Mouse (Mus musculus) ovary, adult 18-20 months (tissue): ENCODE results near the gene Arpp21.

Experiments used
- DNase-seq: peaks from one replicate; pipeline ENCODE4 v3.0.0; 2022; ENCODE audit warnings: low spot score, mixed read lengths

Gene Arpp21

GRCm38 (mm10) chr9:112230716-112231361 lies 4.9 kb downstream of the Arpp21 start:
- DNase-seq: no peak

DNA sequence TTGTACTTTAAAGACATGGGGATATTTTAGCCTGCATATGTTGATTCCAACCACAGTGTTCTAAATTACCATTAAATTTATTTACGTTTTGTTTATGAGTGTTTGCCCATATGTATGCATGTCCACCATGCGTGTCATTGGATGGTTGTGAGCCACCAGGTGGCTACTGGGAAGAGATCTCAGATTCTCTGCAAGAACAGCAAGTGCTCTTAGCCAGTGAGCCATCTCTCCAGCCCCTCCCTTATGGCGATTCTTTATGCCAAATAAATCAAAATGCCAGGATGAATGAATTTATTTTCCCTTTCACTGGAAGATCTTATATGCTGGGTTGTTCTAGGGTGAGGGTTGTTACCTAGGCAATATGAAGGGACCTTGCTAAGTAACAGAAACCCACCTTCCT lies 7.3 kb downstream of the Arpp21 start:
- no peak for DNase-seq

DNA sequence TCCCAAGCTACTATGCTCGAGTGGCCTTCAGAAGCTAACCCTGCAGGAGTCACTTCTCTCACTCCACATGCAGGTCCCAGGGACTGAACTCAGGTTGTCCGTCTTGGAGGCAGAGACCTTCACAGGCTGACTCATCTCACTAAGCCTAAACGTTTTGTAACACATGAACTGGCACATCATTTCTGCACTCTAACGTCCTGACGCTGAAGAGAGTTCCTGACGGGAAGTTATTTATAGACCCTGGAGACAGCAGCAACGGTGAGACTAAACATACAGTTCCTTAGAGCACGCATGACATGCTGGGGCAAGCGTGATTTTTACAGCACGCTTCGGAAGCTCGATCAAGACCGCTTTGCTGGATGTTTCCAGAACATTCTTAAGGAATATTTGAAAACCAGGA lies 8.6 kb downstream of the Arpp21 start:
- DNase-seq: no peak

DNA sequence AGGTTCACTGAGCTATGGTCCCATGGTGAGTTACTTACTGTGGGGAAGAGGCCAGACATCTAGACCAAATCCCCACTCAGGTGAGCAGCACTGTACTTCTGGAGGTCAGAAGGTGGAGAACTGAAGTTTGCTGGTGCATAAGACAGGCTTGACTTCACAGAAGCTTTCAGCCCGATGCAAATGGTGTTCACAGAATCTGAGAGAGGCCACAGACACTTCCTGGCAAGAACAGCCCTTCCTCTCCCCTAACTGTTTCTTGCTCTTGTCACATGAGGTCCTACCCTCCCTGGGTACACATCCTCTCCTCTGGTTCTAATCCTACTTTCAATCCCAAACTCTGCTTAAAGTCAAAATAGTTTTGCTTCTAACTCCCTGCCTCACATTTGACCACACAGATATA lies 9.2 kb downstream of the Arpp21 start:
- no peak for DNase-seq

DNA sequence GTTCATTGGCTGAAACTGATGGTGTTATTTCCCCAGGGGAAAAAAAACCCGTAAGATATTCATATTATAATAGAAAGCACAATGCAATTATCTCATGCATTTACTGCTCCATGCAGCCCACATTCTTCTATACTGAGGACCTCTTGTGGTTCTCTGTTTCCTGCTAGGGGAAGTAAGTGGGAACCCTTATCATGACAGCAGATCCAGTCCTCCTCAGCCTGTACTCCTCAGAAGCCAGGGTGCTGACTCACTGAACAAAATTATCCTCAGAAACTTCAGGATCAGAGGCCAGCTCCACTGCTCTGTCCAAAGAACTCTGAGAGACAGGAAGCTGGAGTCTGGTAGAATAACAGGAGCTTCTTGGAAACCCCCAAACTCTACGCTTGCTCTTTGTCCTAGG lies 10.7 kb downstream of the Arpp21 start:
- DNase-seq: no peak

DNA sequence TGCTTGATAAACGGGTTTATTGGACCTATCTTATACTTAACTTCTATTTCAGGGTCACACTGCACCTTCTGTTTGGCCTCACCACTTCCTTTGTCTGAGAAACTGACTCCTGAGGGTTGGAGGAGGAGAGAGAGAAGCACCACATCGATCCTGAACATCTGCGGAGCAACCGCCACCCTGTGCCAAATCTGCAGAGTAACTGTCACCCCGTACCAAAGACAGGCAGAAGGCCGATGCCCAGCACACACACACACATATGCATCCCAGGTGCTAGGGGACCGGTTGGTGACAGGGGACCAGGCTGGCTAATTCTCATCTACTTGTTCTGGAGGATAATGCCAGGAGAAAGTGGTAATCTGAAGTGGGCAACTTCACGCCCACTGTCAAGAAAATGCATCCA lies 16.4 kb downstream of the Arpp21 start:
- DNase-seq: no peak

GRCm38 (mm10) chr9:112218237-112218636 lies 17.5 kb downstream of the Arpp21 start:
- DNase-seq: no peak

GRCm38 (mm10) chr9:112217161-112217560 lies 18.6 kb downstream of the Arpp21 start:
- DNase-seq: no peak

DNA sequence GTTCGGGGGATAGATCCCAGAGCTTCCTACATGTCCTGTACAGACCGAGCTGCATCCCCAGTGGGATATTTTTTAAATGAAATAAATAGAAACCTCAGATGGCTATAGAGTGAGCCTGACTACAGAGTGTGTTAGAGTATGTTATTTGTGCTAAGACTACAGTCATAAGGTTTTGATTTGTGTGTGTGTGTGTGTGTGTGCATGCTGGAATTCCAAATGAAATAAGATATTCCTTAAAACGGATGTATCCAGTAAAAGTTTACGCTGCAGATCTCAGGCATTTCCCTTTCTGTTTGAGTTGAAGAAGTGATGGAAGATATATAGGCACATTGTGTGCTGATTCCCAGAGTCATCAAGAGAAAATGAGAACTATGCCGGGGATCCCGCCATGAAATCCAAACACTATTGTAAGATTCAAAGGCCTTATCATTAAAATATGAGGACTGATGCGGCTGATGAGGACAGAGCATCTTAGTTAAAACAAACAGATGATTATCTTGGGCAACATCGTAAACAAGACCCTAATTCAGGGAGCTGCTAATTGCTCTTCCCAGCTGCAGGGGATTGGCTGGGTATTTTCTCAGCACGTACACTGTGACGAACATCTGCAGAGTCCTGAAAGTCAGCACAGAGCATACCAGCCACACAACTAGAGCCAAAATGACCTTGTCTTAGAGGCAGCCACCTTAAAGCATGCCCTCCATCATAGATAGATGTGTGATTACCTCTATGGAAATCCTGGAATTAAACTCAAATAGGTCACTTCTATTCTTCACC lies 20.5 kb downstream of the Arpp21 start:
- DNase-seq: no peak

- DNase-seq: no peak
Observed at GRCm38 (mm10) chr9:112213411-112214255, 22.1 kb downstream of the Arpp21 start.

DNA sequence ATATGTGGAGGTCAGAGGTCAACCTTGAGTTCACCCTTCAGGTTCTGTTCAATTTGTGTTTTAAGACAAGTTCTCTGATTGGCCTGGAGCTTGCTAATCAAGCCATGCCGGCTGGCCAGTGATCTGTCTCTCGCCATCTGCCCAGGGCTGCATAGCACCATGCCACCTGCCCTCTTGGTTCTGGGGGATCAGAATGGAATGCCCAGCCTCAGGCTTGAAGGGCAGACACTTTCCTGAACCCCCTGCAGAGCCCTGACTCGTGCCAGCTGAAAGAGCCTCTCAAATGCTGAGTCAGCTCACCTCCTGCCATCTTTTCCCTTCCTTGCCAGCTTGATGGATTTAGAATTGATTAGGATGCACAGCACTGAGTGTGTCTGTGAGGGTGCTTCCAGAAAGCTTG lies 25.9 kb downstream of the Arpp21 start:
- DNase-seq: no peak

DNA sequence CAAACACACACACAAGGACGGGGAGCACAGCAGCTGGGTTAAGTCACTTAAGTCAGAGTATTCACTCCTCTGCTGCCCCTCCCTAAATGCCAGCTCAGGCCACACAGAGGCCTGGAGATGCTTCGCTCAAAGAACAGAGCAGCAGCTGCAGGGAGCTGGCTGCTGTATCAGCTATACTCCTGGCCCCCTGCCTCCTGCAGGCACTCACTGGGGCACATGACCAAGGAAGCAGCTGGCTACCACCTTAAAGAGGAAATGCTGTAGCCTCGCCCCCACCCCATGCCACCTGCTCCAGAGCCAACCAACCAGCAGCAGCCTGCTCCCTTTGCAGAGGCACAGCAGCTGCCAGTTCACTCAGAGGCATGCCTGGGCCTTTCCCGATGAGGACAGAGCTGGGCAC lies 28.0 kb downstream of the Arpp21 start:
- DNase-seq: no peak

GRCm38 (mm10) chr9:112198296-112198695 lies 37.4 kb downstream of the Arpp21 start:
- no peak for DNase-seq

DNA sequence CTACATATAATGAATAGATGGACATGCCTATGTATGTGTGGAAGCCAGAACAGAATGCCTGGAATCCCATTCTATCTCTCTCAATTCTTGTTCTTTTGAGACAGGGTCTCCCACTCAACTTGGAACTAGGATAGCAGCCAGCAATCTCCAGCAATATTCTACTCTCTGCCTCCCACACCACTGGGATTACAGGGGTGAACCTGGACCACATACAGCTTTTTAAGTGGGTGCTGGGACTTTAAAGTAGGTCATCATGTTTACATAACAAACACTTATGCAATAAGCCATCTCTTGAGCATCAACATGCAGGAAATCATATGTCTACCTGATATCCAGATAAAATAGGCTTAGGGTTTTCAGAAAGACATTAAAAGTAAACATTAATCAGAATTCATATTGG lies 41.7 kb downstream of the Arpp21 start:
- DNase-seq: no peak

DNA sequence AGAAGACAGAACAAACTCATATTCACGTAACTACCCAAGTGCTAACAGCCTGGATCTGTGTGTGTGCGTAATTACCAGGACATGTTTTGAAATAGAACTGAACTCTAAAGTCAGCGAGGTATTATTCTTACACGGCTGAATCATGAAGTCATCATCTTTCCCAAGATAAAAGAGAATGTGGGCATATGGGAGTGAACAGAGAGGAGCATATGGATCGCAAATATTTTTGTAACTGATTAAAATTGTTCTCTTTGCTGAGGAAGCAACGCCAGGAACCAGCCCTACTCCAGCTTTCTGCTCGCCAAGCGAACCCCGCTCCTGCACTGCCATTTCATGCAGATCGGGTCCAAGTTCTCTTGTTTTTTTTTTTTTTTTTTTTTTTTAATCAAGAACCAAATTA lies 46.3 kb downstream of the Arpp21 start:
- DNase-seq: no peak

GRCm38 (mm10) chr9:112188358-112188893 lies 47.3 kb downstream of the Arpp21 start:
- no peak for DNase-seq

DNA sequence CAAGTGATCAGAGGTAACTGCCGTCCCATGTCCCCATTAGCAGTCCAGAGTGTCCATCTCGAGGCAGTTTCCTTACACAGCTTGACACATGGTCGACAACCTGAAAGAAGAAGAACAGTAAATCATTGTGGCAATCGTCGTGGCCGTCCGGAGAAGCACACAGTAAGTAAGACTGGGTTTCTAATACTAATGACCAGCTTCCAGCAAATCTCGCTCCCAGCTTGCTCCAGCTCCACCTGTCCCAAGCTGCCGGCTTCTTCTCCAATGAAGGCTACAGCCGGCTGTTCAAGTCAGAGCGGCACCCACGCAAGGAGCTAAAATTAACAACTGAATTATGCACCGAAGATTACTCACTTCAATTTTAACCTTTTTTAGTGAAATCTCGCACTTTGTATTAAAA lies 48.1 kb downstream of the Arpp21 start:
- no peak for DNase-seq

DNA sequence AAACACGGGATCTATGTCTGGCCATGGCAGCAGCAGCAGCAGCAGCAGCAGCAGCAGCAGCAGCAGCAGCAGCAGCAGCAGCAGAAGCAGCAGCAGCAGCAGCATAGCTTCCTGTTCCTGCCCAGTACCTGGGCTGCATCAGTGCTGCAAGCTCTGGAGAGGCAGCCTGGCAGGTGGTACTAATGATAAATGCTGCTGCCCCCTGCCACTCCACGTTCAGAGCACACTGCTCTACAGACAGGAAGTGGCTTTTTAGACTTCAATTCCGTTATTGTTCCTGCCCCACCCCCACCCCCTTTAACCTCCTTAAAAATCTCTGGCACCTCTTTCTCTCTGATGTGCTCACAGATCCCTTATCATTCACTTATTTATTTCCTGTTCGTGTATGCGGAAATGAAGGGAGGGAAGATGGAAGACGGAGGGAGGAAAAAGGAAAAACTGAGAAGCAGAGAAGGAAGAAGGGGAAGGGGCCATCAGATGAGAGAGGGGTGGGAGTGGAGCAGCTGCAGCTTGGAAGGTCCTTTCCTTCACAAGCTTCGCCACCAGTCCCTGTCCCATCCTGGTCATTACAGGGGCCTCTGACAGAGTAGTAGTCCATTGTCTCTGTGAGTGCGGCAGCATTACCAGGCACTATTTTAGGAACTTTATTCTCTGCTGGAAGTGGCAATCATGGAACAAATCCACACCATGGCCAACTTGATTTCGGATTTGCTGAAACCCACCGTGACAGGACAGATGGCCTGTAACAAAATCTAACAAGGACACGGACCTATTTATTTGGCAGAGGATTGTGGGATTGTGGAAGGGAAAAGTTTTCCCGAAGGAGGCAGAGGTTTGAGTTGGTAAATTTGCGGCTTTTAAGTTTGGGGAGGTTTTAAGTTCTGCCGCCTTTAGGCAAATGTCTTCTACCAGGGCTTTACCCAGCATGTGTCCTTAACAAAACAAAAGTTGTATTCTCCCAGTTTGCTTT lies 49.1 kb downstream of the Arpp21 start:
- no peak for DNase-seq

- no peak for DNase-seq
Observed at GRCm38 (mm10) chr9:112185746-112186145, 50.0 kb downstream of the Arpp21 start.

DNA sequence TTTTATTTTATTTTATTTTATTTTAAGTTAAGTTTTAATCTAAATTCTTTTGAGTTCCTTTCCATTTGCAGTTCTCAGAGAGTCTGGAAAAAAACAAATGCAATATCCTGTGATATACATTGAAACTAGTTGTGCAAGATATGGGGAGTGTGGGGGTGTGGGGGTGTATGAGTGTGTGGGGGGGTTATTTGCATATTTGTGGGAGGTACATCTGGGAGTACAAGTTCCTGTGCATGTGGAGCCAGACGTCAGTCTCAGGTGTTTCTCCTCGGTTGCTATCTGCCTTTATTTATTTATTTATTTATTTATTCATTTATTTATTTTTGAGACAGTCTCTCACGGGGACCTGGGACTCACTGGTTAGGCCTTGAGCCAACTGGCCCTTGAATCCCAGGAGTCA lies 53.0 kb downstream of the Arpp21 start:
- DNase-seq: no peak

- no peak for DNase-seq
Observed at GRCm38 (mm10) chr9:112180006-112180405, 55.7 kb downstream of the Arpp21 start.
